In the genomic region with DNA sequence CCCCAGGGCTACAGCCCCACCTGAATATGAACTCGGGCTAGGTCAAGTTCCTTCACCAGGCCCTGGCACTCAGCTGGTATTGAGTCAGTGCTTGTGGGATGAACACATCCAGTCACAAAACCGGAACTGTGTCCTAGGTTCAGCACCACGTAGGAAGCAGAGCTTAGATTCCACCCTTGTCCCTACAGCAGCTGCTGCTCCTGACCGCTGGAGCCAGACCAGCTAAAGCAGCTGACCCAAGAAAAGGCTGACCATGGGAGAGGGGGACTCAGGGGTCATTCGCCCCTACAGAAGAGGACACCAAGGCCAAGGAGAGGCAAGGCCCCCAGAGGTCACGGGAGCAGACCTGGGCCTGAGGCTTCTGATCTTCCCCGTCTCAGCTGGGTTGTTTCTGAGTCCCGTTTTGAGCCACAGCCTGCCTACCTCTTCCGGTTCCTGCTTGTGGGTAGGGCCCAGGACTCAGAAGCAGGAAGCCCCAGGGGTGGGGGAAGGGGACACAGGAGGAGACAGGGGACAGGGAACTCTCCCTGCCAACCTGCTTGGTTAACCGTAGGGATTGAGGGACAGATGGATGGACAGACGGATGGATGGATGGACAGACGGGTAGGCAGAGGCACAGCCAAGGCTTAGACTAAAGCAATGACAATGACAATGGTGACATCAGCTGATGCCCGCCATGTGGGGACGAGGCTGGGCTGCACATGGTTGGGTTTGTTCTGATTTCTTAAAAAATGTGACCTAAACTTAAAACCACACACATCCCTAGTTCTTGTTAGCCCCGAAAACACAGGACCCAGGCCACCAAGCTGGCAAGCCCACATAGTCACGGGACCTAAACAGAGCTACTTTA, we compare ENCODE assay signal across 8 mouse cellular contexts. TPM values are rescaled to one million over a fixed set of nuclear protein-coding genes. Genes with fewer than 3 reads are reported as not detected.
DNase-seq lines count a peak whose midpoint lies in the region; ATAC-seq lines count a peak whose summit lies in the region.

No protein-coding gene starts in this region.

- no peak overlapping the region for H3K4me2 ChIP-seq in hindbrain, embryonic 15.5 days
- H3K4me2 ChIP-seq in hindbrain, embryonic 11.5 days (replicated peaks; ENCODE audit: low read depth, low read length), result no peak overlapping the region
- no peak overlapping the region for H3K4me2 ChIP-seq in embryonic facial prominence, embryonic 11.5 days (ENCODE audit: low read depth, low read length)

- ATAC-seq in hindbrain, embryonic 15.5 days (ENCODE audit: low FRiP score, low read depth), result no peak
- ATAC-seq in hindbrain, embryonic 11.5 days (ENCODE audit: low FRiP score), result no peak
- ATAC-seq in embryonic facial prominence, embryonic 11.5 days (replicated peaks; ENCODE audit: insufficient number of reproducible peaks, low FRiP score, low TSS enrichment, low read depth), result no peak
- ATAC-seq in cerebellum, adult (ENCODE audit: insufficient number of reproducible peaks, low FRiP score, low TSS enrichment), result no peak

- peaks cover 40% of the 10 kb centered on the region for H3K4me1 ChIP-seq in hindbrain, embryonic 15.5 days (replicated peaks)
- peaks cover 4% of the 10 kb centered on the region; the same call in 1 of the 2 replicates for H3K4me1 ChIP-seq in hindbrain, embryonic 11.5 days (replicated peaks; ENCODE audit: control insufficient read depth, insufficient read depth, low read length)
- peaks cover 5% of the 10 kb centered on the region for H3K4me1 ChIP-seq in embryonic facial prominence, embryonic 11.5 days (ENCODE audit: control insufficient read depth, insufficient read depth, low read length)
- peaks cover 33% of the 10 kb centered on the region for H3K4me1 ChIP-seq in midbrain, embryonic 10.5 days

- H3K27me3 ChIP-seq in hindbrain, embryonic 15.5 days, result no peaks in the 10 kb centered on the region
- 0 out of 2 replicates have a peak, but pooled peaks cover under 1% of the 10 kb centered on the region for H3K27me3 ChIP-seq in hindbrain, embryonic 11.5 days (ENCODE audit: control insufficient read depth, insufficient read depth, low read length)
- H3K27me3 ChIP-seq in embryonic facial prominence, embryonic 11.5 days (ENCODE audit: control insufficient read depth, insufficient read depth, low read length), result no peaks in the 10 kb centered on the region
- H3K27me3 ChIP-seq in midbrain, embryonic 10.5 days (ENCODE audit: low read depth, poor library complexity, severe bottlenecking), result peaks cover 1% of the 10 kb centered on the region; the same call in 1 of the 2 replicates

- H3K4me3 ChIP-seq in hindbrain, embryonic 15.5 days, result no peak overlapping the region
- H3K4me3 ChIP-seq in hindbrain, embryonic 11.5 days (ENCODE audit: low read depth, low read length), result no peak overlapping the region
- H3K4me3 ChIP-seq in embryonic facial prominence, embryonic 11.5 days (ENCODE audit: low read depth, low read length), result no peak overlapping the region
- no peak overlapping the region for H3K4me3 ChIP-seq in midbrain, embryonic 10.5 days

- no peak for DNase-seq in hindbrain, embryonic 11.5 days (ENCODE audit: low spot score)
- DNase-seq in embryonic facial prominence, embryonic 11.5 days (ENCODE audit: low spot score), result no peak
- DNase-seq in liver, result peak; percentile 53
- DNase-seq in natural killer cell, adult 2 months (ENCODE audit: low spot score in 2 of 2), result peak; percentile 80 to 85
- DNase-seq in midbrain, embryonic 10.5 days (ENCODE audit: low spot score), result no peak
- no peak for DNase-seq in cerebellum, postnatal 36 days

- WGBS in hindbrain, embryonic 15.5 days, result 86% methylated on average over 16 of the region's 16 CpGs
- 83% methylated on average over 16 of the region's 16 CpGs for WGBS in hindbrain, embryonic 11.5 days
- 84% methylated on average over 16 of the region's 16 CpGs for WGBS in embryonic facial prominence, embryonic 11.5 days
- 90% methylated on average over 16 of the region's 16 CpGs for WGBS in midbrain, embryonic 10.5 days

- no peaks in the 10 kb centered on the region for H3K9me3 ChIP-seq in hindbrain, embryonic 15.5 days
- H3K9me3 ChIP-seq in hindbrain, embryonic 11.5 days (ENCODE audit: control insufficient read depth, low read length), result no peaks in the 10 kb centered on the region
- no peaks in the 10 kb centered on the region for H3K9me3 ChIP-seq in embryonic facial prominence, embryonic 11.5 days (replicated peaks; ENCODE audit: control insufficient read depth, low read length)
- H3K9me3 ChIP-seq in midbrain, embryonic 10.5 days (replicated peaks), result no peaks in the 10 kb centered on the region

- H3K27ac ChIP-seq in hindbrain, embryonic 15.5 days (replicated peaks), result no peak overlapping the region
- no peak overlapping the region for H3K27ac ChIP-seq in hindbrain, embryonic 11.5 days (ENCODE audit: low read depth, low read length)
- H3K27ac ChIP-seq in embryonic facial prominence, embryonic 11.5 days (replicated peaks; ENCODE audit: low read depth, low read length), result 0 out of 2 replicates have a peak overlapping the region, but pooled peaks have one; percentile 13
- no peak overlapping the region for H3K27ac ChIP-seq in midbrain, embryonic 10.5 days (replicated peaks)

- 0 out of 2 replicates have a peak overlapping the region, but pooled peaks have one; percentile 4 for H3K9ac ChIP-seq in hindbrain, embryonic 15.5 days
- H3K9ac ChIP-seq in hindbrain, embryonic 11.5 days (ENCODE audit: low read depth, low read length), result no peak overlapping the region
- H3K9ac ChIP-seq in embryonic facial prominence, embryonic 11.5 days (replicated peaks; ENCODE audit: low read length), result no peak overlapping the region

- H3K36me3 ChIP-seq in hindbrain, embryonic 15.5 days, result no peaks in the 10 kb centered on the region
- no peaks in the 10 kb centered on the region for H3K36me3 ChIP-seq in hindbrain, embryonic 11.5 days (ENCODE audit: control insufficient read depth, insufficient read depth, low read length)
- H3K36me3 ChIP-seq in embryonic facial prominence, embryonic 11.5 days (replicated peaks; ENCODE audit: control insufficient read depth, insufficient read depth, low read depth, low read length), result no peaks in the 10 kb centered on the region; the same call in 1 of the 2 replicates
- H3K36me3 ChIP-seq in midbrain, embryonic 10.5 days, result peaks cover 41% of the 10 kb centered on the region

RNA-seq across cellular contexts. Expression of gene Gm20431, which starts 4.4 kb away (rescaled TPM):
- 8.6 and 11.5 TPM in 2 replicates for polyA plus RNA-seq in hindbrain, embryonic 15.5 days (2015; fragmentation: Nextera tagmentation; extraction: Ambion mirVana)
- polyA plus RNA-seq in hindbrain, embryonic 11.5 days (2014; fragmentation: Nextera tagmentation; extraction: Ambion mirVana), result 4.0 and 8.4 TPM in 2 replicates
- polyA plus RNA-seq in embryonic facial prominence, embryonic 11.5 days (2014; fragmentation: Nextera tagmentation; extraction: Ambion mirVana), result 5.2 and 5.6 TPM in 2 replicates
- polyA plus RNA-seq in midbrain, embryonic 10.5 days (2016; fragmentation: Nextera tagmentation; extraction: Ambion mirVana), result 2.4 and 3.6 TPM in 2 replicates

RNA-seq across cellular contexts. Expression of gene Ube2v1, which starts 25.0 kb away (rescaled TPM):
- polyA plus RNA-seq in hindbrain, embryonic 15.5 days (2015; fragmentation: Nextera tagmentation; extraction: Ambion mirVana), result 334 and 356 TPM in 2 replicates
- polyA plus RNA-seq in hindbrain, embryonic 11.5 days (2014; fragmentation: Nextera tagmentation; extraction: Ambion mirVana), result 237 and 257 TPM in 2 replicates
- polyA plus RNA-seq in embryonic facial prominence, embryonic 11.5 days (2014; fragmentation: Nextera tagmentation; extraction: Ambion mirVana), result 223 and 235 TPM in 2 replicates
- 410 and 413 TPM in 2 replicates for polyA plus RNA-seq in midbrain, embryonic 10.5 days (2016; fragmentation: Nextera tagmentation; extraction: Ambion mirVana)

RNA-seq across cellular contexts. Expression of gene Cebpb, which starts 31.9 kb away (rescaled TPM):
- 3.2 and 3.3 TPM in 2 replicates for polyA plus RNA-seq in hindbrain, embryonic 15.5 days (2015; fragmentation: Nextera tagmentation; extraction: Ambion mirVana)
- 1.5 and 3.1 TPM in 2 replicates for polyA plus RNA-seq in hindbrain, embryonic 11.5 days (2014; fragmentation: Nextera tagmentation; extraction: Ambion mirVana)
- polyA plus RNA-seq in embryonic facial prominence, embryonic 11.5 days (2014; fragmentation: Nextera tagmentation; extraction: Ambion mirVana), result 3.1 and 4.4 TPM in 2 replicates
- 0.30 and 0.48 TPM in 2 replicates for polyA plus RNA-seq in midbrain, embryonic 10.5 days (2016; fragmentation: Nextera tagmentation; extraction: Ambion mirVana)

RNA-seq across cellular contexts. Expression of gene Tmem189, which starts 32.8 kb away (rescaled TPM):
- polyA plus RNA-seq in hindbrain, embryonic 15.5 days (2015; fragmentation: Nextera tagmentation; extraction: Ambion mirVana), result 39.4 and 42.5 TPM in 2 replicates
- 27.5 and 34.0 TPM in 2 replicates for polyA plus RNA-seq in hindbrain, embryonic 11.5 days (2014; fragmentation: Nextera tagmentation; extraction: Ambion mirVana)
- 31.9 and 34.1 TPM in 2 replicates for polyA plus RNA-seq in embryonic facial prominence, embryonic 11.5 days (2014; fragmentation: Nextera tagmentation; extraction: Ambion mirVana)
- 35.7 and 35.8 TPM in 2 replicates for polyA plus RNA-seq in midbrain, embryonic 10.5 days (2016; fragmentation: Nextera tagmentation; extraction: Ambion mirVana)

Comparison
In these comparisons a context has a peak if more than half of its experiments do, and no peak if none do; other contexts are left out.
1. DNase-seq: peak in liver (single experiment) and natural killer cell, adult 2 months (2 of 2); none in hindbrain, embryonic 11.5 days (single experiment), embryonic facial prominence, embryonic 11.5 days (single experiment), midbrain, embryonic 10.5 days (single experiment) and cerebellum, postnatal 36 days (0 of 2).